Mouse (Mus musculus) liver, embryonic 15.5 days (tissue): Measurements from ENCODE around the gene Sin3b. TPM values are rescaled to one million over a fixed set of nuclear protein-coding genes. Genes with fewer than 3 reads are reported as not detected.

Source experiments
- ATAC-seq: fragments of 200-750 bp; cut with Nextera tagmentation; 2 replicates; pipeline ENCODE4 v1.8.0; 2017; ENCODE audit warnings: moderate number of reproducible peaks, mild to moderate bottlenecking, moderate library complexity; ENCODE audit not compliant: insufficient read depth
- H3K27ac ChIP-seq: fragments of 300-500 bp; sonication (generic); replicated peaks from 2 replicates; pipeline ENCODE4 v1.5.1; 2015; ENCODE audit warnings: mild to moderate bottlenecking, inconsistent platforms
- H3K27me3 ChIP-seq: fragments of 300-500 bp; sonication (generic); 2 replicates; pipeline ENCODE4 v1.6.1; 2015; ENCODE audit warnings: mild to moderate bottlenecking, inconsistent platforms
- H3K36me3 ChIP-seq: fragments of 300-500 bp; sonication (generic); replicated peaks from 2 replicates; pipeline ENCODE4 v1.6.1; 2015; ENCODE audit warnings: moderate library complexity, mild to moderate bottlenecking, inconsistent platforms
- H3K4me1 ChIP-seq: fragments of 300-500 bp; sonication (generic); replicated peaks from 2 replicates; pipeline ENCODE4 v1.6.1; 2015; ENCODE audit warnings: inconsistent platforms
- H3K4me2 ChIP-seq: fragments of 300-500 bp; sonication (generic); 2 replicates; pipeline ENCODE4 v1.6.1; 2015; ENCODE audit warnings: moderate library complexity, mild to moderate bottlenecking, inconsistent platforms
- H3K4me3 ChIP-seq: fragments of 300-500 bp; sonication (generic); replicated peaks from 2 replicates; pipeline ENCODE4 v1.5.1; 2015; ENCODE audit warnings: mild to moderate bottlenecking, inconsistent platforms
- H3K9ac ChIP-seq: fragments of 300-500 bp; sonication (generic); 2 replicates; pipeline ENCODE4 v1.6.1; 2015; ENCODE audit warnings: moderate library complexity, mild to moderate bottlenecking, inconsistent platforms
- H3K9me3 ChIP-seq: fragments of 300-500 bp; sonication (generic); replicated peaks from 2 replicates; pipeline ENCODE4 v1.6.1; 2016; ENCODE audit warnings: inconsistent platforms
- WGBS: fragments of 180-500 bp; shearing (Covaris S2); methylation state at CpG from one replicate; pipeline ENCODE4 v1.1.7; 2015; ENCODE audit warnings: mixed read lengths; ENCODE audit not compliant: insufficient replicate concordance; 5-methylcytosine and 5-hydroxymethylcytosine counted together
- microRNA-seq: library from miRNA; unstranded; fragments of <30 nt; microRNA quantifications from one replicate; pipeline ENCODE4, GENCODE M21; 2016
- polyA plus RNA-seq: library from polyadenylated mRNA; unstranded; fragments of >200 nt; fragmentation: Nextera tagmentation; extraction: Ambion mirVana; gene quantifications from 2 replicates; pipeline ENCODE4 v1.2.1, GENCODE M21; 2015

Gene Sin3b
- polyA plus RNA-seq, 1 experiment from 2014 or later = 63.7 TPM

- H3K27me3 ChIP-seq = no peaks in the 10 kb centered on the region
- no peak overlapping the region for H3K27ac ChIP-seq
- no peaks in the 10 kb centered on the region for H3K9me3 ChIP-seq
- no peaks in the 10 kb centered on the region for H3K36me3 ChIP-seq
- ATAC-seq = no peak
- H3K4me2 ChIP-seq = no peak overlapping the region
- H3K9ac ChIP-seq = no peak overlapping the region
- 81% methylated on average over 4 of the region's 4 CpGs for WGBS
- H3K4me1 ChIP-seq = no peaks in the 10 kb centered on the region
- no peak overlapping the region for H3K4me3 ChIP-seq
Measured at GRCm38 (mm10) chr8:72780644-72781043, 57.6 kb downstream of the Sin3b start.

GRCm38 (mm10) chr8:72801583-72801982 is 78.5 kb downstream of the Sin3b start:
- Histone ChIP-seq H3K27ac (no peak overlapping the region), H3K9ac (no peak overlapping the region), H3K4me2 (no peak overlapping the region), H3K9me3 (no peaks in the 10 kb centered on the region), H3K27me3 (no peaks in the 10 kb centered on the region), H3K36me3 (no peaks in the 10 kb centered on the region), H3K4me1 (no peaks in the 10 kb centered on the region), H3K4me3 (no peak overlapping the region)
- WGBS = 45% methylated on average over 2 of the region's 2 CpGs
- ATAC-seq = no peak

Small RNAs within 50 kb of the gene (microRNA-seq; reads per million reads assigned to microRNA genes)
- not detected for gene Gm26237

Other genes starting within 250 kb of the Sin3b start
- 19.1 and 20.5 TPM in 2 replicates for gene Cherp, start 248.1 kb upstream of the Sin3b start, polyA plus RNA-seq
- 8.1 and 9.7 TPM in 2 replicates for gene Slc35e1, start 230.7 kb upstream of the Sin3b start, polyA plus RNA-seq
- 7.2 and 7.7 TPM in 2 replicates for gene Med26, start 175.0 kb upstream of the Sin3b start, polyA plus RNA-seq
- gene Smim7, start 152.2 kb upstream of the Sin3b start, polyA plus RNA-seq = 37.0 and 37.4 TPM in 2 replicates
- gene Tmem38a, start 151.2 kb upstream of the Sin3b start, polyA plus RNA-seq = 3.2 and 3.6 TPM in 2 replicates
- 0.01 TPM in 1 of 2 replicates, not detected in the other for gene Nwd1, start 76.6 kb upstream of the Sin3b start, polyA plus RNA-seq
- gene F2rl3, start 38.6 kb downstream of the Sin3b start, polyA plus RNA-seq = 2.8 and 3.1 TPM in 2 replicates